Mouse (Mus musculus) small intestine, adult 2 months (tissue): Measurements from ENCODE around the gene P2rx2.

Source experiments
- CTCF ChIP-seq: fragments of 200-500 bp; IDR thresholded peaks from 2 replicates; pipeline ENCODE4 v1.5.1; 2012; ENCODE audit warnings: low read depth, mild to moderate bottlenecking, control low read depth, inconsistent platforms, low read length, moderate library complexity, mixed read lengths; ENCODE audit not compliant: insufficient replicate concordance, insufficient read length; ENCODE audit errors: extremely low read depth
- POLR2A ChIP-seq: fragments of 200-500 bp; IDR thresholded peaks from 2 replicates; pipeline ENCODE4 v1.6.1; 2012; ENCODE audit warnings: low read depth, mild to moderate bottlenecking, control low read depth, inconsistent platforms, low read length, moderate library complexity

GRCm38 (mm10) chr5:110385263-110385662 is 42.3 kb upstream of the P2rx2 start:
- no peak for TF ChIP-seq CTCF
- no peak for TF ChIP-seq POLR2A
